Mouse (Mus musculus) erythroblast, embryonic 14.5 days (primary cell): ENCODE data around the gene Snrpb2. TPM values are rescaled to one million over a fixed set of nuclear protein-coding genes. Genes with fewer than 3 reads are reported as not detected.
A peak's percentile ranks its signal among the peaks of the same experiment; 100 is the strongest.

Experiments used
- H3K27me3 ChIP-seq: 2 replicates; pipeline ENCODE4 v1.6.1; 2012; ENCODE audit warnings: inconsistent platforms; ENCODE audit not compliant: control insufficient read depth
- H3K36me3 ChIP-seq: 2 replicates; pipeline ENCODE4 v1.6.1; 2012; ENCODE audit warnings: mild to moderate bottlenecking, inconsistent platforms; ENCODE audit not compliant: control insufficient read depth
- H3K4me1 ChIP-seq: 2 replicates; pipeline ENCODE4 v1.6.1; 2012; ENCODE audit warnings: inconsistent platforms; ENCODE audit not compliant: control insufficient read depth
- H3K4me3 ChIP-seq: replicated peaks from 2 replicates; pipeline ENCODE3; 2012; ENCODE audit warnings: moderate library complexity, mild to moderate bottlenecking, inconsistent platforms
- H3K9me3 ChIP-seq: 2 replicates; pipeline ENCODE4 v1.6.1; 2012; ENCODE audit warnings: low read length, inconsistent platforms, mixed read lengths; ENCODE audit not compliant: control insufficient read depth
- GATA1 ChIP-seq: IDR thresholded peaks from 2 replicates; pipeline ENCODE4 v1.6.1; 2012; ENCODE audit warnings: low read length, inconsistent platforms, mixed read lengths
- TAL1 ChIP-seq: IDR thresholded peaks from 3 replicates; pipeline ENCODE4 v1.6.1; 2012; ENCODE audit warnings: low read length, inconsistent platforms, mixed read lengths
- polyA plus RNA-seq: library from polyadenylated mRNA; stranded (reverse); fragments of >175 nt; gene quantifications from 2 replicates; pipeline ENCODE4 v1.2.3, GENCODE M21; 2012

Gene Snrpb2
- polyA plus RNA-seq, result 0.09 and 0.37 TPM in 2 replicates

- Histone ChIP-seq H3K27me3 (no peaks in the 10 kb centered on the region; the same call in 1 of the 2 replicates), H3K36me3 (peaks cover 24% of the 10 kb centered on the region), H3K4me1 (peaks cover 10% of the 10 kb centered on the region), H3K9me3 (no peaks in the 10 kb centered on the region), H3K4me3 (peak within 1 kb of the TSS; percentile 95)
- TF ChIP-seq TAL1 (no peak), GATA1 (no peak)
Measured at GRCm38 (mm10) chr2:143062812-143063792, at the start of gene Snrpb2. Gene Snrpb2, plus strand, starts transcription at chr2:143063039.

GRCm38 (mm10) chr2:143013057-143013456 lies 49.8 kb upstream of the Snrpb2 start:
- TF ChIP-seq TAL1 (no peak), GATA1 (no peak)
- Histone ChIP-seq H3K4me3 (no peak overlapping the region), H3K4me1 (no peaks in the 10 kb centered on the region), H3K36me3 (no peaks in the 10 kb centered on the region), H3K27me3 (no peaks in the 10 kb centered on the region), H3K9me3 (no peaks in the 10 kb centered on the region)

- no peaks in the 10 kb centered on the region for H3K36me3 ChIP-seq
- H3K4me1 ChIP-seq, result no peaks in the 10 kb centered on the region
- no peaks in the 10 kb centered on the region for H3K27me3 ChIP-seq
- H3K9me3 ChIP-seq, result no peaks in the 10 kb centered on the region
- no peak overlapping the region for H3K4me3 ChIP-seq
- TF ChIP-seq TAL1, result no peak
- TF ChIP-seq GATA1, result no peak
Measured at GRCm38 (mm10) chr2:143018084-143018483, 44.8 kb upstream of the Snrpb2 start.

- H3K36me3 ChIP-seq, result no peaks in the 10 kb centered on the region
- H3K4me1 ChIP-seq, result no peaks in the 10 kb centered on the region
- TF ChIP-seq TAL1 (no peak), GATA1 (no peak)
- no peak overlapping the region for H3K4me3 ChIP-seq
- H3K27me3 ChIP-seq, result no peaks in the 10 kb centered on the region
- no peaks in the 10 kb centered on the region for H3K9me3 ChIP-seq
Measured at GRCm38 (mm10) chr2:143018591-143019130, 44.2 kb upstream of the Snrpb2 start.

- H3K27me3 ChIP-seq, result no peaks in the 10 kb centered on the region
- TF ChIP-seq GATA1 (no peak), TAL1 (no peak)
- no peaks in the 10 kb centered on the region for H3K36me3 ChIP-seq
- H3K9me3 ChIP-seq, result no peaks in the 10 kb centered on the region
- no peaks in the 10 kb centered on the region for H3K4me1 ChIP-seq
- no peak overlapping the region for H3K4me3 ChIP-seq
Measured at GRCm38 (mm10) chr2:143019727-143020126, 43.1 kb upstream of the Snrpb2 start.

- Histone ChIP-seq H3K4me3 (no peak overlapping the region), H3K27me3 (no peaks in the 10 kb centered on the region), H3K9me3 (no peaks in the 10 kb centered on the region), H3K36me3 (no peaks in the 10 kb centered on the region), H3K4me1 (no peaks in the 10 kb centered on the region)
- TF ChIP-seq TAL1 (no peak), GATA1 (no peak)
Measured at GRCm38 (mm10) chr2:143023331-143023730, 39.5 kb upstream of the Snrpb2 start.

- H3K4me1 ChIP-seq, result no peaks in the 10 kb centered on the region
- TF ChIP-seq GATA1 (no peak), TAL1 (no peak)
Measured at GRCm38 (mm10) chr2:143024226-143024625, 38.6 kb upstream of the Snrpb2 start.

GRCm38 (mm10) chr2:143031283-143031682 lies 31.6 kb upstream of the Snrpb2 start:
- TF ChIP-seq GATA1, result no peak
- no peak for TF ChIP-seq TAL1
- H3K4me1 ChIP-seq, result no peaks in the 10 kb centered on the region
- no peak overlapping the region for H3K4me3 ChIP-seq
- no peaks in the 10 kb centered on the region for H3K36me3 ChIP-seq
- no peaks in the 10 kb centered on the region for H3K9me3 ChIP-seq
- H3K27me3 ChIP-seq, result no peaks in the 10 kb centered on the region

More at GRCm38 (mm10) chr2:143024226-143024625, 38.6 kb upstream of the Snrpb2 start:
- no peaks in the 10 kb centered on the region for H3K36me3 ChIP-seq
- no peaks in the 10 kb centered on the region for H3K9me3 ChIP-seq
- H3K27me3 ChIP-seq, result no peaks in the 10 kb centered on the region
- no peak overlapping the region for H3K4me3 ChIP-seq

- Histone ChIP-seq H3K4me3 (no peak overlapping the region), H3K4me1 (no peaks in the 10 kb centered on the region), H3K36me3 (no peaks in the 10 kb centered on the region), H3K9me3 (no peaks in the 10 kb centered on the region), H3K27me3 (no peaks in the 10 kb centered on the region)
- TF ChIP-seq GATA1 (no peak), TAL1 (no peak)
Measured at GRCm38 (mm10) chr2:143032378-143033255, 30.2 kb upstream of the Snrpb2 start.
